Mouse (Mus musculus) midbrain, embryonic 10.5 days (tissue): ENCODE data around the gene Pde4c. TPM values are rescaled to one million over a fixed set of nuclear protein-coding genes. Genes with fewer than 3 reads are reported as not detected.

Experiments
- DNase-seq: peaks from one replicate; pipeline ENCODE4 v3.0.0-alpha.2; 2017; ENCODE audit warnings: low spot score
- H3K27ac ChIP-seq: fragments of 300-500 bp; sonication (generic); replicated peaks from 2 replicates; pipeline ENCODE4 v1.5.1; 2016; ENCODE audit warnings: mild to moderate bottlenecking
- H3K27me3 ChIP-seq: fragments of 300-500 bp; sonication (generic); 2 replicates; pipeline ENCODE4 v1.6.1; 2016; ENCODE audit warnings: low read depth, mild to moderate bottlenecking; ENCODE audit not compliant: poor library complexity, severe bottlenecking
- H3K36me3 ChIP-seq: fragments of 300-500 bp; sonication (generic); 2 replicates; pipeline ENCODE4 v1.6.1; 2016; ENCODE audit warnings: mild to moderate bottlenecking, moderate library complexity
- H3K4me1 ChIP-seq: fragments of 300-500 bp; sonication (generic); 2 replicates; pipeline ENCODE4 v1.6.1; 2016
- H3K4me3 ChIP-seq: fragments of 300-500 bp; sonication (generic); 2 replicates; pipeline ENCODE4 v1.5.1; 2016; ENCODE audit warnings: mild to moderate bottlenecking, moderate library complexity
- H3K9me3 ChIP-seq: fragments of 300-500 bp; sonication (generic); replicated peaks from 2 replicates; pipeline ENCODE4 v1.6.1; 2016; ENCODE audit warnings: mild to moderate bottlenecking
- WGBS: fragments of 180-500 bp; shearing (Covaris S2); methylation state at CpG from one replicate; pipeline ENCODE4 v1.1.7; 2016; 5-methylcytosine and 5-hydroxymethylcytosine counted together
- polyA plus RNA-seq: library from polyadenylated mRNA; unstranded; fragments of >200 nt; fragmentation: Nextera tagmentation; extraction: Ambion mirVana; gene quantifications from 2 replicates; pipeline ENCODE4 v1.2.1, GENCODE M21; 2016

Pde4c gene
- polyA plus RNA-seq, 1 experiment from 2014 or later, result 0.78 TPM

DNA sequence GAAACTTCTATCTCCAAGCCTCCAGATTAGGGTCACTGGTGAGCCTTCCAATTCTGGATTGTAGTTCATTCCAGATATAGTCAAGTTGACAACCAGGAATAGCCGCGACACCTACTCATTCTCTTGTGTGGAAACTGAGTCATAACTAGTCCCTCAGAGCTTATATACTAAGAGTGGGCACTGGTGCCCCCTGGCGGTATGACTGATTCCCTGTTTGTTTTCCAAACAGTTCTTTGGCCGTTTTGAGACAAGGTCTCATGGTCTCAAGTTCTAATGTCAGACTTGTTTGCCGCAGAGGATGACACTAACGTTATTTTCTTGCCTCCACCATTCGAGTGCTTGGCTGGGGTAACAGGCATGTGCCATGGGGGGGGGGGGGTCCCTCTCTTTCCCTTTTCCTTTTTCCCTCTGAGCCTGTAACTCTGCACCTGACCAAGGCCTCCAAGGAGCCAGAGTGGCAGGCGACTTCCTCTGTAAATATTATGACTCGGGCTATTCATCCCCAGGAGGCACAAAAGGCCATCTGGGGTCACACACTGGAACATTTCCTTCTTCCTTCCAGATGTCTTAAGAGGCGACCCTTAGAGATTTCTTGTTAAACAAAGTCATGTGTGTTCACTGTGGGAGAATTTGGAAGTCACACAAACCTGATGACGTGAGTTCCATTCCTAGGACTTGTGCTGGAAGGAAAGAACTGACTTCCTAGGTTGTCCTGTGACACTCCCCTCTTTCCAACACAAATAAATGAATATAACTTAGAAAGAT lies 28.7 kb downstream of the Pde4c start:
- H3K4me1 ChIP-seq, result peaks cover 32% of the 10 kb centered on the region
- peaks cover 12% of the 10 kb centered on the region for H3K36me3 ChIP-seq
- H3K9me3 ChIP-seq, result no peaks in the 10 kb centered on the region
- WGBS, result 39% methylated on average over 11 of the region's 11 CpGs
- peaks cover 43% of the 10 kb centered on the region for H3K27me3 ChIP-seq
- DNase-seq, result peak; percentile 61
- no peak overlapping the region for H3K27ac ChIP-seq
- no peak overlapping the region for H3K4me3 ChIP-seq

DNA sequence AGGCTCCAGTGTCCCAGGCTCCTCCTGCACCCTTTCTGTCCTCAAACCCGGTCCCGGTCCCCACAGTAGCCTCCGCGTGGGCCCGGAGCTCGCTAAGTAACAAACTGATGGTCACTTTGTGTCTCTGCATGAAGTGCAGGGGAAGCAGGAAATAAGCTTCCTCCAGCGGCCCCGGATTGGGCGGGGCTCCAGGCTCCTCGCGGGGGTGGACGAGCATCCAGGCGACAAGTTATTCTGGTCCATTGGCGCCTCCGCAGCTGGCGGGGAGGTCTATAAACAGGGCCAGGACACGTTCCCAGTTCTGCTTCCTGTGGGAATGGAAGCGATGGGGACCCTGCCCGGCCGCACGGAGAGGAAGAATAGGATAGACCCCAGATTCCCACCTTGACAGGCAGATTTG lies 29.6 kb downstream of the Pde4c start:
- Histone ChIP-seq H3K36me3 (peaks cover 22% of the 10 kb centered on the region), H3K4me3 (peak overlapping the region; percentile 16; the same call in 1 of the 2 replicates), H3K27me3 (peaks cover 34% of the 10 kb centered on the region), H3K27ac (no peak overlapping the region; the same call in 1 of the 2 replicates), H3K9me3 (no peaks in the 10 kb centered on the region), H3K4me1 (peaks cover 32% of the 10 kb centered on the region)
- WGBS, result 38% methylated on average over 21 of the region's 21 CpGs
- DNase-seq, result no peak

DNA sequence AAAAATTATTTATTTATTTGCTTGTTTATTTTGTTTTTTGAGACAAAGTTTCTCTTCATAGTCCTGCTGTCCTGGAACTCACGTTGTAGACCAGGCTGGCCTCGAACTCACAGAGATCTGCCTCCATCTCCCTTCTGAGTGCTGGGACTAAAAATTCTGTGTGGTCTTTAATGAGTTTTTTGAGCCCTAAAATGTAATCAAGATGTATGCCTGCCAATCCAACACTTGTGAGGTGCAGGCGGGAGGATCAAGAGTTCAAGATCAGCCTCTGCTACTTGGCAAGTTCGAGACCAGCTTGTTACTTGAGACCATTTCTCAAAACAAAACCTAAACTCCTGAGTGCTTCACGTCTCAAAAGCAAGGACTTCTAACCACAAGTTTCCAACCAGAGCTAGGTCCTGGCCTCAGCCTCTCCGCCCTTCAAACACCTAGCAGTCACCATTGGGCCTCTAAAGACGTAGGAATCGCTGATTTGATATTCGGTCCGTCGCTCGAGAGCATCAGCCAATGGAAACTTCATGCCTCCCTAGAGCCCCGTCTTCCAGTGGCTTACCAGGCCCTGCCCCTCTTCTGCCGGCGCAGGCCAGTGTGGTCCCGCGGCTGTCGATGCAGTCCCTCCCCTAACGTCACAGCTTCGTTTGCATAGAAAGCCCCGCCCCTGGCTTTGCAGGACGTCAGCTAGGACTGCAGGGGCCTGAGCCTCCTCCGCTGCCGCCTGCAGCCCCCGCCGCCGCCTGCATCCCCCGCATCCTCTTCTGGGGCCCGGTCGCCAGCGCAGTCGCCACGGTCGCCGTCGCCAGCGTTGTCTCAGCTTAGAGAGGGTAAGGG lies 30.7 kb downstream of the Pde4c start, which contains the start of gene Rab3a:
TSS of gene Rab3a (plus strand) at position 637 of the 828 bp plus-strand sequence.
- 9% methylated on average over 37 of the region's 37 CpGs for WGBS
- H3K36me3 ChIP-seq, result peaks cover 24% of the 10 kb centered on the region
- H3K9me3 ChIP-seq, result no peaks in the 10 kb centered on the region
- H3K4me1 ChIP-seq, result peaks cover 40% of the 10 kb centered on the region
- DNase-seq, result peak; percentile 97
- peaks cover 26% of the 10 kb centered on the region for H3K27me3 ChIP-seq
- peak within 1 kb of the TSS; percentile 84 for H3K27ac ChIP-seq
- peak within 1 kb of the TSS; percentile 78 for H3K4me3 ChIP-seq

DNA sequence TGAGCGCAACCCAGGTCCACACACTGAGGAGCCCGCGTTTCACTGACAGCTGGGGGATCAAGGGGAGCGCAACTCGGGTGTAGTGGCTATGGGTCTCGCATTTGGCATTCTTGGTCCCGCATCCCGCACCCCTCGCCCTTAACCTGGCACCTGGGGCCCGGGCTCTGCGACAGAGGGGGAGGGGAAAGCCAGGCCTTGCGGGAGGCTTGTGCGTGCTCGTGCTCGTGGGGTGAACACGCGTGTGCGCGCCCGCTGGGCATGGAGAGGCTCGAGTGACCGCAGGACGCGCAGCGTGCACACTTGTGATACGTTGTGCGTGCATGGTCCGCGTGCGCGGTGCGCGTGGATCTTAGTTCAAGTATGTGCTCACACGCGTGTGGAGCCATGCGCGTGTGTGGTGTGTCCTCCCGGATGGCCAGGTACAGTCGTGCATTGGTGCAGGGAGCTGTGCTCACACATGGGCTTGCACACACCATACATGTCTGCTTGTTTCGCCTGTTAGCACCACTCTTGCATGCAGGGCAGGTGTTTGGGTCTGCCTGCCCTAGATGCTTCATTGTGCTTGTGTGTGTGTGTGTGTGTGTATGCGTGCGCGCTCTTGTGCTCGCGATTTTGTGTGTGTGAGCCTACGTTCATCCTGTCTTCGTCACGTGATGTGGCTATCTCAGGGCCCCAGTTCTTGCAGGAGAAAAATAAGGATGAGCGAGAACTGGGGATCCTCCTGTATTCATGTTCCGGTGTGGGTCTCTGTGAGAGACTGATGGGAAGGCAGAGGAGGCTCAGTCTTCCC lies 31.5 kb downstream of the Pde4c start:
- H3K9me3 ChIP-seq, result no peaks in the 10 kb centered on the region
- peaks cover 48% of the 10 kb centered on the region for H3K4me1 ChIP-seq
- peaks cover 24% of the 10 kb centered on the region for H3K36me3 ChIP-seq
- H3K4me3 ChIP-seq, result peak overlapping the region; percentile 78
- 24% methylated on average over 50 of the region's 50 CpGs for WGBS
- peaks cover 29% of the 10 kb centered on the region for H3K27me3 ChIP-seq
- DNase-seq, result no peak
- peak overlapping the region; percentile 84 for H3K27ac ChIP-seq

DNA sequence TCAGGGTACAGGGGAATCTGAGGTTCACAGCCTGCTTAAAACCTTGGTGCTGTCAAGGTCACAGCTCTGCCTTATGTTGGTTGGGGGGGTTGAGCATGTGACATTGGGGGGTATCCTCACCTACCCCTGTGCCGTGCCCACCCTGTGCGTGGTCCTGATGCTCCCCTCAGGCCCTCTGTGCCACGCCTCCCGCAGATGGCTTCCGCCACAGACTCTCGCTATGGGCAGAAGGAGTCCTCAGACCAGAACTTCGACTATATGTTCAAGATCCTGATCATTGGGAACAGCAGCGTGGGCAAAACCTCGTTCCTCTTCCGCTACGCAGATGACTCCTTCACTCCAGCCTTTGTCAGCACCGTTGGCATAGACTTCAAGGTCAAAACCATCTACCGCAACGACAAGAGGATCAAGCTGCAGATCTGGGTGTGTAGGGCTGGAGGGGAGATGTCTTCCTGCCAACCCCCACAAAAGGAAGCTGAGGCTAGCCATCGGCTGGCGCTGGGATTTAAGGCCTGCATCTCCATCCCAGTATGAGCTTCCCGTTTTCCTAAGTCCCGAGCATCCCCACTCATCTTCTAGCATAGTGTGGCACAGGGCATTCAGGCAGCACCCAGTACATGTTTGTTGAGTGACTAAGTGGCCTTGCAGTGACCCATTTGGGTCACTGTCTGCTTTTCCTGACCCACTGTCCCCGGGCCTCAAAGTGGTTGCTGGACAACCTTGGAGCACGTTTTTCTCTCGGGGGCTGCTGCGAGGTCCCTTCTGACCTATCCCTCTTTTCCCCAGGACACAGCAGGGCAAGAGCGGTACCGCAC lies 32.3 kb downstream of the Pde4c start:
- H3K36me3 ChIP-seq, result peaks cover 24% of the 10 kb centered on the region
- no peak for DNase-seq
- no peaks in the 10 kb centered on the region for H3K9me3 ChIP-seq
- WGBS, result 87% methylated on average over 24 of the region's 24 CpGs
- H3K4me3 ChIP-seq, result peak overlapping the region; percentile 78
- peaks cover 56% of the 10 kb centered on the region for H3K4me1 ChIP-seq
- no peak overlapping the region for H3K27ac ChIP-seq
- peaks cover 29% of the 10 kb centered on the region for H3K27me3 ChIP-seq

DNA sequence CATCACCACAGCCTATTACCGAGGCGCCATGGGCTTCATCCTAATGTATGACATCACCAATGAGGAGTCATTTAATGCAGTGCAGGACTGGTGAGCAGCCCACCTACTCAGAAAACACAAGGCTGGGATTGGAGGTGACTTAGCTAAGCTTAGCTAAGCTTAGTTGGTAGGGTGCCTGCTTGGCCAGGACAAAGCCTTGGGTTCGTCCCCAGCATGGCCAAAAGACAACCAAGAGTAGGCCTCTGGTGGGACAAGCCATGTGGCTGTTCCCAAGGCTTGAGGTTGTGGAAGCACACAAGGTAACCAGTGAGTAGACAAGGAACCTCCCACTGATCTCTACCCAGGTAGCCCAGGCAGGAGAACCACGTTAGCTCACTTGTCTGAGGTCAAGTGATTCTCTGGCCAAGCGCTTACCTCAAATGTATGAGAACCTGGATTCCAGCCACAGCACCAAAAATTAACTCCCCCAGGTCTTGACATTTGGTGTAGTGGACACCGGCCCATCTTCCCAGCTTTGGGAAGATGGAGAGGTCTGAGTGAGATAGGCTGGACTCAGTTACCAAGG lies 33.0 kb downstream of the Pde4c start:
- 86% methylated on average over 6 of the region's 6 CpGs for WGBS
- H3K27ac ChIP-seq, result no peak overlapping the region
- H3K27me3 ChIP-seq, result peaks cover 29% of the 10 kb centered on the region
- H3K4me3 ChIP-seq, result no peak overlapping the region
- no peaks in the 10 kb centered on the region for H3K9me3 ChIP-seq
- peaks cover 63% of the 10 kb centered on the region for H3K4me1 ChIP-seq
- H3K36me3 ChIP-seq, result peaks cover 24% of the 10 kb centered on the region
- no peak for DNase-seq

DNA sequence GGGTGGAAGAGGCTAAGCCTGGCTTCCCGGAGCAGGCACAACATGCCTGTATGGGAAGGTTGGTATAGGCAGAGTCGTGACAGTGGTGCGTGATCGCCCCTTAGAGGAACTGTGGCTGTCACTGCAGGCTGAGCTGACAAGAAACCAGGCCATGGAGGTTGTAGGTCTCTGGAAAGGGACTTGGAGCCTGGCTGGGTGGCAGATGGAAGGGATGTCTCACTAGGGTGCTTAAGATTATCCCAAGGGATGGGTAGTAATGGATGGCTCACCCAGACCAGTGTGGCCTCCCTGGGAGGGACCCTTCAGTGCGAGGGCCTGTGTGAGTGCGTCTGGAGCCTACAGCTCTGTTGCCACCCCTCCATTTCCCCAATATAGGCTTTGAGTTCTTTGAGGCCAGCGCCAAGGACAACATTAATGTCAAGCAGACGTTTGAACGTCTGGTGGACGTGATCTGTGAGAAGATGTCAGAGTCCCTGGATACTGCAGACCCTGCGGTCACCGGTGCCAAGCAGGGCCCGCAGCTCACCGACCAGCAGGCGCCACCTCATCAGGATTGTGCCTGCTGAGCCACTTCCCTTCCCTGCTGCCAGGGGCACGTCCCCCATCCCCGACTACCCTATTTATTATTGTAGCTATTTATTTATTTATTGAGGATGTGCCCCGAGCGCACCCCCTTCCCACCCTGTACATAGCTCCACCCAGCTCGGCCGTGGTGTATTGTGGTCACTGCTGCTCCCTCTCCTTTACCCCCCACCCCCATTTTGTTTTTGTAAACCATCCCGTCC lies 34.2 kb downstream of the Pde4c start:
- H3K27me3 ChIP-seq, result peaks cover 28% of the 10 kb centered on the region
- H3K27ac ChIP-seq, result no peak overlapping the region
- WGBS, result 71% methylated on average over 22 of the region's 22 CpGs
- peaks cover 70% of the 10 kb centered on the region for H3K4me1 ChIP-seq
- H3K36me3 ChIP-seq, result peaks cover 24% of the 10 kb centered on the region
- no peaks in the 10 kb centered on the region for H3K9me3 ChIP-seq
- DNase-seq, result no peak
- H3K4me3 ChIP-seq, result 0 out of 2 replicates have a peak overlapping the region, but pooled peaks have one; percentile 1

DNA sequence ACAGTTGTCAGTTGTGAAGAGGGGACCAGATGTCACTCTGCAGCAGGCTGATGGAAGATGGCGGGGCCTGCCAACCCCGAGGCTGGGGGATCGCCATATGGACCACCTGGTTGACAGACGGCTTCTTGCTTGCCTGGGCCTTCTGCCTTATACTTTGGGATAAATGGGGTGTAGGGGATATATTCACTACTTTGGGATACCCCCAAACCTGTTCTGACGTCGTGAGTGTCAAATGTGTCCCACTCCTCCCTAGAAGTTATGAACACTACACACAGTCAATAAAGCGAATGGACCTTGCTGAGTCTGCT lies 34.7 kb downstream of the Pde4c start:
- Histone ChIP-seq H3K27me3 (peaks cover 24% of the 10 kb centered on the region), H3K4me1 (peaks cover 64% of the 10 kb centered on the region), H3K9me3 (no peaks in the 10 kb centered on the region), H3K4me3 (0 out of 2 replicates have a peak overlapping the region, but pooled peaks have one; percentile 14), H3K36me3 (peaks cover 24% of the 10 kb centered on the region), H3K27ac (no peak overlapping the region)
- WGBS, result 90% methylated on average over 7 of the region's 7 CpGs
- no peak for DNase-seq

DNA sequence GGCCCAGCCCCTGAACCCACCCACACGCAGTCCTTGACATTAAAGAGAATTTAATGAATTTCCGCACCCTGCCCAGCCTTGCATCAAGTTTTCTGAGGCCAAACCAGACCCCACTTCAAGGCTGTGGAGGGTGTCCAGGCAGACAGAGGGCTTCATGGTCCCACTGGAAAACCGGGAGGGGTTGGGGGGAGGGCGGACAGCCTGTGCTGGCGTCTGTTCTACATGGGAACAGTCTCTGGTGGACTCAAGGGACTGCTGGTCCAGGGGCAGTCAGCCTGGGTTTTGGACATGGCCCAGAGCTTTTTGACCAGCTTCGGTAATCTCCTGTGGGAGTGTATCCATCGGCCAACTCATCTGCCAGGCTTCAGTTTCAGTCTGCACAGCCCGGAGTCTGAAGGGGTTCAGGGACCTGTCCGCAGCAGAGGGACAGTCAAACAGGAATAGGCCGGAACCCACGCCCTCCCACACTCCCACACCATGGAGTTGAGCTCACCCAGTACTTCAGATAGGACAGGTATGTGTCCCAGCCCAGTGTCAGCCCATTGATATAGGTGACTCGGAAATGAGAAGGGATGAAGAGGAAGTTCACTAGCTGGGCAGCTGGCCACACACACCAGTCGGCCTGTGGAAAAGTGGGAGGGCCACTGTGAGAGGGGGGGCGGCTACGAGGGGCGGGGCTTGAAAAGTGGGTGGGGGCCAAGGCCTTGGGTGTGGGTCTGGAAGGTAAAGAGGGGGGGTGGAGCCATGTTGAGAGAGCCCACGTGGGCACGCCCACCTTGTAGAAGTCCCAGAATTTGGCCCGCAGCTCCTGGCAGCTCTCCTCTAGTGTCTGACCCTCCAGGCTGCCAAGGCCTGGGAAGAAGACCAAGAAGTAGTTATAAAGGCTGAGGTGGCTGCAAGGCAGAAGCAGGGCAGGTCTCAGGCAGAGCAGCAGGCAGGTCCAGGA lies 35.4 kb downstream of the Pde4c start:
- Histone ChIP-seq H3K27ac (no peak overlapping the region), H3K9me3 (no peaks in the 10 kb centered on the region), H3K27me3 (peaks cover 24% of the 10 kb centered on the region), H3K36me3 (peaks cover 24% of the 10 kb centered on the region), H3K4me1 (peaks cover 59% of the 10 kb centered on the region), H3K4me3 (peak overlapping the region; percentile 80; the same call in 1 of the 2 replicates)
- no peak for DNase-seq
- WGBS, result 74% methylated on average over 19 of the region's 19 CpGs

DNA sequence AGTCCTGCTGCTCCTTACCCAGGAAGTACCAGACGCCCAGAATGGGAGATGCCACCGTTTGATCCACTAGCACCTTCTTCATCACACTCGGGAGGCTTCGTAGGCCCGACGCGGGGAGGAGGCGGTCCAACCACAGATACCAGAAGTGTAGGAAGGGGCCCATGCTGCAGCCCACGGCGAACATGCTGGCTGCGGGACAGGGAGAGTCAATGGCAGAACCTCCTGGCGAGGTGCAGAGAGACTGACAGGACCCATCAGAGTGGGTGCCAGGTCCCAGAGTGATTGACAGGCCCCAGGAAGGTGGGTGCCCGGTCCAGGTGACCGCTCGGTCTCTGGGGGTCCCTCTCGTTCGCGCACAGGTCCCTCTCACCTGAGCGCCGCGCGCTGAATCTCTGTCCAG lies 36.8 kb downstream of the Pde4c start:
- peaks cover 24% of the 10 kb centered on the region for H3K36me3 ChIP-seq
- peak overlapping the region; percentile 85 for H3K27ac ChIP-seq
- H3K27me3 ChIP-seq, result peaks cover 30% of the 10 kb centered on the region
- H3K9me3 ChIP-seq, result no peaks in the 10 kb centered on the region
- no peak for DNase-seq
- H3K4me1 ChIP-seq, result peaks cover 46% of the 10 kb centered on the region
- 2% methylated on average over 22 of the region's 22 CpGs for WGBS
- H3K4me3 ChIP-seq, result peak overlapping the region; percentile 80
